Mouse (Mus musculus) neural tube, embryonic 13.5 days (tissue): ENCODE measurements at regions not wholly inside any gene's neighbourhood (a gene's known extent, or its start where the extent isn't known, plus 50 kb on each side); places are given as distances from the start of the nearest gene placed in this dataset.

Experiments
- ATAC-seq: fragments of 200-750 bp; cut with Nextera tagmentation; 2 replicates; pipeline ENCODE4 v1.8.0; 2017; ENCODE audit warnings: low read depth, mild to moderate bottlenecking, moderate TSS enrichment, moderate library complexity
- H3K27ac ChIP-seq: fragments of 300-500 bp; sonication (generic); replicated peaks from 2 replicates; pipeline ENCODE4 v1.5.1; 2015; ENCODE audit warnings: moderate library complexity, mild to moderate bottlenecking, inconsistent platforms
- H3K27me3 ChIP-seq: fragments of 300-500 bp; sonication (generic); 2 replicates; pipeline ENCODE4 v1.6.1; 2015; ENCODE audit warnings: mild to moderate bottlenecking, inconsistent platforms
- H3K36me3 ChIP-seq: fragments of 300-500 bp; sonication (generic); 2 replicates; pipeline ENCODE4 v1.6.1; 2015; ENCODE audit warnings: mild to moderate bottlenecking, inconsistent platforms
- H3K4me1 ChIP-seq: fragments of 300-500 bp; sonication (generic); replicated peaks from 2 replicates; pipeline ENCODE4 v1.6.1; 2015; ENCODE audit warnings: inconsistent platforms
- H3K4me2 ChIP-seq: fragments of 300-500 bp; sonication (generic); 2 replicates; pipeline ENCODE4 v1.6.1; 2015; ENCODE audit warnings: inconsistent platforms, mild to moderate bottlenecking, moderate library complexity
- H3K4me3 ChIP-seq: fragments of 300-500 bp; sonication (generic); 2 replicates; pipeline ENCODE4 v1.5.1; 2015; ENCODE audit warnings: mild to moderate bottlenecking, inconsistent platforms
- H3K9ac ChIP-seq: fragments of 300-500 bp; sonication (generic); 2 replicates; pipeline ENCODE4 v1.6.1; 2015; ENCODE audit warnings: moderate library complexity, mild to moderate bottlenecking, inconsistent platforms
- H3K9me3 ChIP-seq: fragments of 300-500 bp; sonication (generic); 2 replicates; pipeline ENCODE4 v1.6.1; 2016; ENCODE audit warnings: inconsistent platforms
- WGBS: fragments of 180-500 bp; shearing (Covaris S2); methylation state at CpG from one replicate; pipeline ENCODE4 v1.1.7; 2015; 5-methylcytosine and 5-hydroxymethylcytosine counted together

GRCm38 (mm10) chr9:33892001-33892400, 593.7 kb upstream of the Kirrel3 start:
- Histone ChIP-seq H3K9ac (no peak overlapping the region), H3K27ac (no peak overlapping the region), H3K9me3 (no peaks in the 10 kb centered on the region), H3K4me3 (no peak overlapping the region), H3K4me2 (no peak overlapping the region), H3K27me3 (no peaks in the 10 kb centered on the region), H3K36me3 (no peaks in the 10 kb centered on the region), H3K4me1 (0 out of 2 replicates have a peak, but pooled peaks cover 5% of the 10 kb centered on the region)
- ATAC-seq: no peak
- WGBS: 80% methylated on average over 3 of the region's 3 CpGs

GRCm38 (mm10) chr9:33901313-33902076, 584.2 kb upstream of the Kirrel3 start:
- H3K9me3 ChIP-seq: no peaks in the 10 kb centered on the region
- 33% methylated on average over 10 of the region's 10 CpGs for WGBS
- H3K4me1 ChIP-seq: peaks cover 22% of the 10 kb centered on the region
- H3K4me2 ChIP-seq: no peak overlapping the region
- H3K4me3 ChIP-seq: no peak overlapping the region
- no peak overlapping the region for H3K27ac ChIP-seq
- peak; percentile 63; the same call in 1 of the 2 replicates for ATAC-seq
- no peaks in the 10 kb centered on the region for H3K36me3 ChIP-seq
- no peak overlapping the region for H3K9ac ChIP-seq
- no peaks in the 10 kb centered on the region for H3K27me3 ChIP-seq

GRCm38 (mm10) chr9:33903991-33904570, 581.6 kb upstream of the Kirrel3 start:
- Histone ChIP-seq H3K27me3 (no peaks in the 10 kb centered on the region), H3K9ac (no peak overlapping the region), H3K4me1 (peaks cover 22% of the 10 kb centered on the region), H3K36me3 (no peaks in the 10 kb centered on the region), H3K9me3 (no peaks in the 10 kb centered on the region), H3K27ac (0 out of 2 replicates have a peak overlapping the region, but pooled peaks have one; percentile 4), H3K4me3 (no peak overlapping the region), H3K4me2 (no peak overlapping the region)
- ATAC-seq: no peak
- WGBS: 28% methylated on average over 5 of the region's 5 CpGs

GRCm38 (mm10) chr9:33914919-33915318, 570.8 kb upstream of the Kirrel3 start:
- 86% methylated on average over 4 of the region's 4 CpGs for WGBS
- H3K36me3 ChIP-seq: no peaks in the 10 kb centered on the region
- ATAC-seq: no peak

GRCm38 (mm10) chr9:33915349-33916056, 570.2 kb upstream of the Kirrel3 start:
- no peak for ATAC-seq
- Histone ChIP-seq H3K9ac (no peak overlapping the region), H3K4me3 (no peak overlapping the region), H3K27ac (no peak overlapping the region), H3K27me3 (no peaks in the 10 kb centered on the region), H3K4me1 (no peaks in the 10 kb centered on the region), H3K4me2 (no peak overlapping the region), H3K36me3 (no peaks in the 10 kb centered on the region), H3K9me3 (no peaks in the 10 kb centered on the region)
- WGBS: 73% methylated on average over 4 of the region's 4 CpGs

More at GRCm38 (mm10) chr9:33914919-33915318, 570.8 kb upstream of the Kirrel3 start:
- Histone ChIP-seq H3K4me3 (no peak overlapping the region), H3K4me2 (no peak overlapping the region), H3K27me3 (no peaks in the 10 kb centered on the region), H3K9me3 (no peaks in the 10 kb centered on the region), H3K9ac (no peak overlapping the region), H3K27ac (no peak overlapping the region), H3K4me1 (no peaks in the 10 kb centered on the region)

GRCm38 (mm10) chr9:33930286-33930685, 555.4 kb upstream of the Kirrel3 start:
- 84% methylated on average over 4 of the region's 4 CpGs for WGBS
- no peak overlapping the region for H3K9ac ChIP-seq

GRCm38 (mm10) chr9:33934071-33934470, 551.6 kb upstream of the Kirrel3 start:
- H3K9me3 ChIP-seq: no peaks in the 10 kb centered on the region
- no peak overlapping the region for H3K4me3 ChIP-seq
- 90% methylated on average over 5 of the region's 5 CpGs for WGBS
- H3K27ac ChIP-seq: no peak overlapping the region
- no peak overlapping the region for H3K9ac ChIP-seq
- H3K4me2 ChIP-seq: no peak overlapping the region
- H3K36me3 ChIP-seq: no peaks in the 10 kb centered on the region
- no peaks in the 10 kb centered on the region for H3K27me3 ChIP-seq
- no peaks in the 10 kb centered on the region for H3K4me1 ChIP-seq
- no peak for ATAC-seq

More at GRCm38 (mm10) chr9:33930286-33930685, 555.4 kb upstream of the Kirrel3 start:
- ATAC-seq: no peak
- Histone ChIP-seq H3K9me3 (no peaks in the 10 kb centered on the region), H3K4me3 (no peak overlapping the region), H3K27me3 (no peaks in the 10 kb centered on the region), H3K27ac (no peak overlapping the region), H3K4me2 (no peak overlapping the region), H3K36me3 (no peaks in the 10 kb centered on the region), H3K4me1 (no peaks in the 10 kb centered on the region)

GRCm38 (mm10) chr9:33954319-33954718, 531.4 kb upstream of the Kirrel3 start:
- Histone ChIP-seq H3K9me3 (no peaks in the 10 kb centered on the region), H3K9ac (no peak overlapping the region), H3K4me1 (no peaks in the 10 kb centered on the region), H3K27me3 (no peaks in the 10 kb centered on the region), H3K36me3 (no peaks in the 10 kb centered on the region), H3K4me2 (no peak overlapping the region), H3K4me3 (no peak overlapping the region), H3K27ac (no peak overlapping the region)
- no peak for ATAC-seq
